Mouse (Mus musculus) testis, adult 2 months (tissue): ENCODE measurements at regions not wholly inside any gene's neighbourhood (a gene's known extent, or its start where the extent isn't known, plus 50 kb on each side); places are given as distances from the start of the nearest gene placed in this dataset.

Source experiments
- CTCF ChIP-seq: fragments of 200-500 bp; IDR thresholded peaks from 2 replicates; pipeline ENCODE4 v1.5.1; 2012; ENCODE audit warnings: low read depth, mild to moderate bottlenecking, inconsistent platforms, low read length, moderate library complexity; ENCODE audit not compliant: control insufficient read depth, insufficient read depth, insufficient replicate concordance
- POLR2A ChIP-seq: fragments of 200-500 bp; IDR thresholded peaks from 2 replicates; pipeline ENCODE4 v1.6.1; 2012; ENCODE audit warnings: low read depth, mild to moderate bottlenecking, inconsistent platforms, low read length, moderate library complexity; ENCODE audit not compliant: control insufficient read depth

- TF ChIP-seq POLR2A (no peak), CTCF (no peak)
These were observed 180.1 kb downstream of the Mroh4 start for GRCm38 (mm10) chr15:74455921-74456674.
